Mouse (Mus musculus) testis, adult 2 months (tissue): ENCODE data around the gene Gxylt2. TPM values are rescaled to one million over a fixed set of nuclear protein-coding genes. Genes with fewer than 3 reads are reported as not detected.

Experiments
- H3K27ac ChIP-seq: fragments of 200-500 bp; 2 replicates; pipeline ENCODE4 v1.5.1; 2012; ENCODE audit warnings: low read depth, low read length; ENCODE audit not compliant: control insufficient read depth, insufficient read depth
- H3K27me3 ChIP-seq: fragments of 200-500 bp; 2 replicates; pipeline ENCODE4 v1.6.1; 2012; ENCODE audit warnings: mild to moderate bottlenecking, low read length, moderate library complexity; ENCODE audit not compliant: control insufficient read depth, insufficient read depth
- H3K36me3 ChIP-seq: fragments of 200-500 bp; 2 replicates; pipeline ENCODE4 v1.6.1; 2012; ENCODE audit warnings: mild to moderate bottlenecking, low read length; ENCODE audit not compliant: control insufficient read depth, insufficient read depth
- H3K4me1 ChIP-seq: fragments of 200-500 bp; 2 replicates; pipeline ENCODE4 v1.6.1; 2012; ENCODE audit warnings: low read length; ENCODE audit not compliant: control insufficient read depth, insufficient read depth
- H3K4me3 ChIP-seq: fragments of 200-500 bp; 2 replicates; pipeline ENCODE4 v1.5.1; 2012; ENCODE audit warnings: low read depth, mild to moderate bottlenecking, low read length, moderate library complexity, mixed read lengths; ENCODE audit not compliant: control insufficient read depth
- CTCF ChIP-seq: fragments of 200-500 bp; IDR thresholded peaks from 2 replicates; pipeline ENCODE4 v1.5.1; 2012; ENCODE audit warnings: low read depth, mild to moderate bottlenecking, inconsistent platforms, low read length, moderate library complexity; ENCODE audit not compliant: control insufficient read depth, insufficient read depth, insufficient replicate concordance
- POLR2A ChIP-seq: fragments of 200-500 bp; IDR thresholded peaks from 2 replicates; pipeline ENCODE4 v1.6.1; 2012; ENCODE audit warnings: low read depth, mild to moderate bottlenecking, inconsistent platforms, low read length, moderate library complexity; ENCODE audit not compliant: control insufficient read depth
- polyA plus RNA-seq: library from polyadenylated mRNA; depleted of rRNA; stranded (reverse); fragments of >200 nt; gene quantifications from 2 replicates; pipeline ENCODE4 v1.2.3, GENCODE M21; 2012

The Gxylt2 gene
- polyA plus RNA-seq, 1 experiment = 2.0 TPM

GRCm38 (mm10) chr6:100811731-100812130 is 107.2 kb downstream of the Gxylt2 start:
- Histone ChIP-seq H3K36me3 (no peaks in the 10 kb centered on the region), H3K27ac (no peak overlapping the region), H3K27me3 (no peaks in the 10 kb centered on the region), H3K4me3 (no peak overlapping the region), H3K4me1 (no peaks in the 10 kb centered on the region)
- TF ChIP-seq CTCF (no peak), POLR2A (no peak)

- no peak overlapping the region for H3K27ac ChIP-seq
- no peaks in the 10 kb centered on the region for H3K27me3 ChIP-seq
- TF ChIP-seq POLR2A (no peak), CTCF (no peak)
- no peaks in the 10 kb centered on the region for H3K4me1 ChIP-seq
- no peak overlapping the region for H3K4me3 ChIP-seq
- H3K36me3 ChIP-seq = no peaks in the 10 kb centered on the region
Measured at GRCm38 (mm10) chr6:100821367-100821766, 116.8 kb downstream of the Gxylt2 start.

- no peak for TF ChIP-seq CTCF
- no peak for TF ChIP-seq POLR2A
- no peaks in the 10 kb centered on the region for H3K4me1 ChIP-seq
- H3K27me3 ChIP-seq = no peaks in the 10 kb centered on the region
- no peak overlapping the region for H3K4me3 ChIP-seq
- H3K27ac ChIP-seq = no peak overlapping the region
- H3K36me3 ChIP-seq = no peaks in the 10 kb centered on the region
Measured at GRCm38 (mm10) chr6:100823356-100823755, 118.8 kb downstream of the Gxylt2 start.

DNA sequence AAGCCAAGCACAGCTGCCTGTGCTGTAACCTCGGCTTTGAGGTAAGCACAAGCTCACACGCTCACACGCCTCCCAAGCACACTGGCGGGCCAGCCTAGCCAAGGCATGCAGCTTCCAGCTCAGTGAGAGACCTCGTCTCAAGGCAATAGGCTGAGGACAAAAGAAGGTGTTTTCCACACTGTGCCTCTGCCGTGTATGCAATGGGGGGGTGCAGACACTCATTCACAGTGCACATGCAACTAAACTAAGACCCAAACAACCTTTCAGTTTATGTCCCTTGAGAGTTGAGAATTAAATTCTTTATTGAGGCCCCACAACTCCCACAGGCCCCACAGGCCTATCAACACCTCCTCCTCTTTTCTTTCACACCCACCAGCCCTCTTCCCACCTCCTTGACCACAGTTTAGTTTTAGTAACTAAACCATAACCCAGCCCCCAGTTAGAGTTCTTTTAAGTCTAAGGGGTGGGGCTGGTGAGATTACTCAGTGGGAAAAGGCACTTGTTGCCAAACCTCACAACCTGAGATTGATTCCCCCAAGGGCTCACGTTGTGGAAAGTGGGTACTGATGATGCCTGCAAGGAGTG is 119.9 kb downstream of the Gxylt2 start:
- no peaks in the 10 kb centered on the region for H3K4me1 ChIP-seq
- TF ChIP-seq POLR2A = no peak
- no peak for TF ChIP-seq CTCF
- no peak overlapping the region for H3K4me3 ChIP-seq
- H3K27ac ChIP-seq = no peak overlapping the region
- no peaks in the 10 kb centered on the region for H3K27me3 ChIP-seq
- no peaks in the 10 kb centered on the region for H3K36me3 ChIP-seq

- H3K27ac ChIP-seq = no peak overlapping the region
- TF ChIP-seq POLR2A (no peak), CTCF (no peak)
- H3K27me3 ChIP-seq = no peaks in the 10 kb centered on the region
Measured at GRCm38 (mm10) chr6:100826046-100826445, 121.5 kb downstream of the Gxylt2 start.

DNA sequence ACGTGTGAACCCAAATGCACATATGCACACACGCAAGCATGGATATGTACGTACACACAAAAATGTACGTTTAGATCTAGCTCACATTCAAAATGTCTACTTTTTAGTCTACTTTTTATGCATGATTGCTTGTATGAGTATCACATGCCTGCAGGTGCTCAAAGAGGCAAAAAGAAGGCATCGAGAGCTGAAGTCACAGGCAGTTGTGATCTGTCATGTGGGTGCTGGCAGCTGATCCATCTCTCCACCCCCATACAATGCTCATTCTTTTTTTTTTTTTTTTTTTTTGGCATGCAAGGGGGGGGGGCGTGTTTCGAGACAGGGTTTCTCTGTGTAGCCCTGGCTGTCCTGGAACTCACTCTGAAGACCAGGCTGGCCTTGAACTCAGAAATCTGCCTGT is 124.0 kb downstream of the Gxylt2 start:
- H3K4me3 ChIP-seq = no peak overlapping the region
- TF ChIP-seq CTCF = no peak
- no peak for TF ChIP-seq POLR2A
- H3K27me3 ChIP-seq = no peaks in the 10 kb centered on the region
- no peaks in the 10 kb centered on the region for H3K36me3 ChIP-seq
- peaks cover 2% of the 10 kb centered on the region; the same call in 1 of the 2 replicates for H3K4me1 ChIP-seq
- H3K27ac ChIP-seq = no peak overlapping the region

More at GRCm38 (mm10) chr6:100826046-100826445, 121.5 kb downstream of the Gxylt2 start:
- no peaks in the 10 kb centered on the region for H3K4me1 ChIP-seq
- H3K36me3 ChIP-seq = no peaks in the 10 kb centered on the region
- H3K4me3 ChIP-seq = no peak overlapping the region

DNA sequence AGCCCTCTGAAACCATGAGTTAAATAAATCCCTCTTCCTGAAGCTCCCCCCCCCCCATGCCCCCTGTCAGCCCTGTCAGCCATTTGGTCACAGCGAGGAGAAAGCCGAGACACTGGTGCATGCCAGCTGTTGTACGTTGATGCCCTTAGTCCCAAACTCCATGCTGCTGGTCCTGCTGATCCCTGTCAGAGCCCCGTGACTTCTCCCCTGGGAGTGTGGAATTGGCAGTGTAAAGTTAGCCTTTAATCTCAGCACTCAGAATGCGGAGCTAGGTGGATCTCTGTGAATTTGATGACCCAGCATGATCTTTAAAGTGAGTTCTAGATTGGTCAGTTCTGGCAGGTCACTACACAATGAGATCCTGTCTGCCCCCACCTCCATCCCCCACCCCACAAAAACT is 125.2 kb downstream of the Gxylt2 start:
- H3K27ac ChIP-seq = no peak overlapping the region
- TF ChIP-seq POLR2A (no peak), CTCF (no peak)
- no peak overlapping the region for H3K4me3 ChIP-seq
- no peaks in the 10 kb centered on the region for H3K27me3 ChIP-seq
- H3K36me3 ChIP-seq = no peaks in the 10 kb centered on the region
- peaks cover 3% of the 10 kb centered on the region for H3K4me1 ChIP-seq
